Mouse (Mus musculus) kidney, adult 2 months (tissue): ENCODE measurements around the gene Gm16253.

ENCODE experiments used
- CTCF ChIP-seq: fragments of 200-500 bp; conservative IDR thresholded peaks from 2 replicates; pipeline ENCODE4 v1.5.1; 2011; ENCODE audit warnings: low read depth, mild to moderate bottlenecking, control low read depth, low read length, moderate library complexity, mixed read lengths; ENCODE audit not compliant: insufficient read depth, insufficient read length
- POLR2A ChIP-seq: fragments of 200-500 bp; IDR thresholded peaks from one replicate; pipeline ENCODE4 v1.6.1; 2011; ENCODE audit warnings: low read depth, low read length, control low read depth

DNA sequence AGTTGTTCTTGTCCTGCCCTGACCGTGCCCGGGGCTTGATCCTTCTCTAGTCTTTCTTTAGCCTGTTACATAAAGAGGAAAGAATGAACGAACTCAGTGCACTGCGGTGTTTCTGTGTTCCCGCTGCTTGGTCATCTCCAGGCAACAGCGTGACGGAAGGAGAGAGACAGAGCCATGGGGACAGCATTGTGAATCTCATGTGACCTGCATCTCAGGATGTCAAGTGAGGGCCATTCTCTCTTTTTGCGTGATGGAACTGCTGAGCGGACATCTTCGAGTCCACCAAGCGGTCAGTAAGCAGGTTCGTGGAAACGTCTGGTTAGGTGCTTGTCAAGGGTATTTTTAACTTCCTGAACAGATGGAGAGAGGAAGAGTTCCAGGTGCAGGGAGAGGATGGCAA is 7.3 kb upstream of the Gm16253 start:
- TF ChIP-seq POLR2A, result no peak
- no peak for TF ChIP-seq CTCF
